Mouse (Mus musculus) CH12.LX (cell line): ENCODE measurements at regions not wholly inside any gene's neighbourhood (a gene's known extent, or its start where the extent isn't known, plus 50 kb on each side); places are given as distances from the start of the nearest gene placed in this dataset.

ENCODE experiments used
- DNase-seq: peaks from one replicate; pipeline ENCODE4 v3.0.0-alpha.2; 2013; ENCODE audit errors: extremely low read depth
- H3K27ac ChIP-seq: 2 replicates; pipeline ENCODE4 v1.5.1; 2012; ENCODE audit warnings: low read depth, mild to moderate bottlenecking, control low read depth, moderate library complexity; ENCODE audit not compliant: insufficient read depth
- H3K27me3 ChIP-seq: replicated peaks from 2 replicates; pipeline ENCODE3; 2012; ENCODE audit warnings: inconsistent platforms
- H3K36me3 ChIP-seq, 2 experiments: replicated peaks in 1 of 2; 2 replicates each; pipeline versions ENCODE3 to v1.6.1; 2012; ENCODE audit warnings: inconsistent platforms in 1 of 2, low read length in 1 of 2, mild to moderate bottlenecking in 1 of 2, mixed read lengths in 1 of 2, moderate library complexity in 1 of 2; ENCODE audit not compliant: control insufficient read depth in 1 of 2, insufficient read depth in 1 of 2
- H3K4me1 ChIP-seq, 2 experiments: 2 replicates each; pipeline ENCODE4 v1.6.1; 2012; ENCODE audit warnings: inconsistent platforms in 1 of 2, moderate library complexity in 1 of 2; ENCODE audit not compliant: insufficient read depth in 2 of 2, control insufficient read depth in 1 of 2
- H3K4me2 ChIP-seq: 2 replicates; pipeline ENCODE4 v1.6.1; 2012; ENCODE audit warnings: low read depth, mild to moderate bottlenecking, control low read depth; ENCODE audit not compliant: poor library complexity, insufficient read depth, severe bottlenecking
- H3K4me3 ChIP-seq, 3 experiments: fragments of 150-350 bp in 1 of 3; sonication (generic) in 1 of 3; replicated peaks in 1 of 3; 2 replicates each; pipeline versions ENCODE3 to v1.5.1; 2011 to 2012; ENCODE audit warnings: low read depth in 2 of 3, low read length in 2 of 3, mild to moderate bottlenecking in 2 of 3, moderate library complexity in 2 of 3, control low read depth in 1 of 3, improper control_type of control experiment in 1 of 3, inconsistent platforms in 1 of 3, mixed read lengths in 1 of 3; ENCODE audit not compliant: poor library complexity in 1 of 3
- H3K79me2 ChIP-seq: replicated peaks from 2 replicates; pipeline ENCODE4 v1.6.1; 2012; ENCODE audit warnings: mild to moderate bottlenecking, moderate library complexity; ENCODE audit not compliant: control insufficient read depth, poor library complexity, insufficient read depth, severe bottlenecking; ENCODE audit errors: extremely low read depth
- H3K9ac ChIP-seq: 2 replicates; pipeline ENCODE4 v1.6.1; 2012; ENCODE audit warnings: low read depth, mild to moderate bottlenecking, control low read depth, moderate library complexity; ENCODE audit not compliant: insufficient read depth
- H3K9me3 ChIP-seq: replicated peaks from 2 replicates; pipeline ENCODE3; 2012; ENCODE audit warnings: low read length, inconsistent platforms, mixed read lengths
- CHD2 ChIP-seq: IDR thresholded peaks from 2 replicates; pipeline ENCODE4 v1.6.1; 2011; ENCODE audit warnings: low read length, improper control_type of control experiment
- CTCF ChIP-seq, 2 experiments: IDR thresholded peaks in 1 of 2; conservative IDR thresholded peaks in 1 of 2; 2 replicates each; pipeline ENCODE4 v1.5.1; 2011 to 2012; ENCODE audit warnings: low read depth in 2 of 2, low read length in 2 of 2, improper control_type of control experiment in 1 of 2, inconsistent platforms in 1 of 2, mild to moderate bottlenecking in 1 of 2, moderate library complexity in 1 of 2
- E2F4 ChIP-seq: IDR thresholded peaks from 2 replicates; pipeline ENCODE4 v1.6.1; 2011; ENCODE audit warnings: low read depth, low read length, improper control_type of control experiment; ENCODE audit not compliant: insufficient replicate concordance
- ELF1 ChIP-seq: IDR thresholded peaks from 2 replicates; pipeline ENCODE4 v1.6.1; 2014; ENCODE audit warnings: low read depth, mild to moderate bottlenecking, inconsistent platforms, low read length, improper control_type of control experiment
- ETS1 ChIP-seq: conservative IDR thresholded peaks from 2 replicates; pipeline ENCODE4 v1.6.1; 2012; ENCODE audit warnings: low read depth, mild to moderate bottlenecking, inconsistent platforms, low read length, improper control_type of control experiment, moderate library complexity
- IRF4 ChIP-seq: IDR thresholded peaks from 2 replicates; pipeline ENCODE4 v1.6.1; 2014; ENCODE audit warnings: low read depth, mild to moderate bottlenecking, inconsistent platforms, low read length, improper control_type of control experiment
- KAT2A ChIP-seq: IDR thresholded peaks from 2 replicates; pipeline ENCODE4 v1.6.1; 2012; ENCODE audit warnings: low read length, improper control_type of control experiment, inconsistent platforms; ENCODE audit not compliant: insufficient replicate concordance
- MAFK ChIP-seq: IDR thresholded peaks from 2 replicates; pipeline ENCODE4 v1.6.1; 2011; ENCODE audit warnings: low read length, improper control_type of control experiment; ENCODE audit not compliant: insufficient replicate concordance
- MAZ ChIP-seq: IDR thresholded peaks from 2 replicates; pipeline ENCODE4 v1.6.1; 2012; ENCODE audit warnings: low read depth, mild to moderate bottlenecking, inconsistent platforms, low read length, improper control_type of control experiment, moderate library complexity
- MEF2A ChIP-seq: IDR thresholded peaks from 2 replicates; pipeline ENCODE4 v1.6.1; 2014; ENCODE audit warnings: low read depth, mild to moderate bottlenecking, inconsistent platforms, low read length, improper control_type of control experiment, borderline replicate concordance
- MYC ChIP-seq: IDR thresholded peaks from 2 replicates; pipeline ENCODE4 v1.6.1; 2011; ENCODE audit warnings: low read depth, mild to moderate bottlenecking, improper control_type of control experiment, low read length
- POLR2A ChIP-seq: IDR thresholded peaks from 2 replicates; pipeline ENCODE4 v1.6.1; 2011; ENCODE audit warnings: low read depth, mild to moderate bottlenecking, improper control_type of control experiment, low read length
- POLR2AphosphoS2 ChIP-seq: IDR thresholded peaks from 2 replicates; pipeline ENCODE4 v1.6.1; 2011; ENCODE audit warnings: low read depth, low read length, improper control_type of control experiment
- RCOR1 ChIP-seq: conservative IDR thresholded peaks from 2 replicates; pipeline ENCODE4 v1.6.1; 2012; ENCODE audit warnings: low read depth, mild to moderate bottlenecking, inconsistent platforms, low read length, improper control_type of control experiment
- SIN3A ChIP-seq: IDR thresholded peaks from 2 replicates; pipeline ENCODE4 v1.6.1; 2012; ENCODE audit warnings: low read length, improper control_type of control experiment, inconsistent platforms
- SMC3 ChIP-seq: IDR thresholded peaks from 2 replicates; pipeline ENCODE4 v1.6.1; 2011; ENCODE audit warnings: low read depth, low read length, improper control_type of control experiment
- TBP ChIP-seq: conservative IDR thresholded peaks from 2 replicates; pipeline ENCODE4 v1.6.1; 2011; ENCODE audit warnings: low read depth, low read length, improper control_type of control experiment
- UBTF ChIP-seq: IDR thresholded peaks from 2 replicates; pipeline ENCODE4 v1.6.1; 2012; ENCODE audit warnings: low read depth, mild to moderate bottlenecking, inconsistent platforms, low read length, improper control_type of control experiment, moderate library complexity
- USF2 ChIP-seq: conservative IDR thresholded peaks from 2 replicates; pipeline ENCODE4 v1.6.1; 2011; ENCODE audit warnings: low read depth, low read length, improper control_type of control experiment
- ZNF384 ChIP-seq: IDR thresholded peaks from 2 replicates; pipeline ENCODE4 v1.6.1; 2012; ENCODE audit warnings: low read depth, low read length, improper control_type of control experiment, inconsistent platforms
- dilution Hi-C: fragments of 300-500 bp; cut with MboI; formaldehyde crosslinking; loops from 2 replicates; pipeline ENCODE4 v1.14.3; 2020; ENCODE audit warnings: low sequenced_read_pairs; ENCODE audit not compliant: extremely low pct_unique_long_range_greater_than_20kb, extremely low pct_ligation_motif_present
- in situ Hi-C: fragments of 300-500 bp; cut with MboI; formaldehyde crosslinking; loops from 3 replicates; pipeline ENCODE4 v1.14.3; 2019; ENCODE audit warnings: low sequenced_read_pairs, low pct_ligation_motif_present, low pct_unique_long_range_greater_than_20kb, mixed read lengths

DNA sequence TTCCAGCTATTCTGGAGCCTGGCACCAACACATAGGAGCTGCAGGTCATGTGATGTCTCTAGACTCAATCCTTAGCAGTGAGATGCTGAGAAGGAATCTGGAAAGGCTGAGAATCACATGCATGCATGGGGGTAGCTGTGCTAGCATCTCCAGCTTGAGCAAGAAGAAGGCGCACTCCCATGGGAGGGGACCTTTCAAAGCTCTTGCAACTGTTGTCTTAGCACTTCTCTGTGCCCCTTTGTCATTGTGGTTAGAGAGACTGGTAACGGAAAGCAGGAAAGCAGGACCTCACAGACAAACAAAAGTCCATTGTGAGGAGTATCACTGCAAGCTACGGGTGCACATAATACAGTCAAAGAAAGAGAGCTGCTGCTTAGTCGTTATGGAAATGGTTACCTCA, 634.5 kb downstream of the Efna5 start:
- no peak overlapping the region for H3K27ac ChIP-seq
- in situ Hi-C loops = no loop called here
- dilution Hi-C loops = no loop called here

DNA sequence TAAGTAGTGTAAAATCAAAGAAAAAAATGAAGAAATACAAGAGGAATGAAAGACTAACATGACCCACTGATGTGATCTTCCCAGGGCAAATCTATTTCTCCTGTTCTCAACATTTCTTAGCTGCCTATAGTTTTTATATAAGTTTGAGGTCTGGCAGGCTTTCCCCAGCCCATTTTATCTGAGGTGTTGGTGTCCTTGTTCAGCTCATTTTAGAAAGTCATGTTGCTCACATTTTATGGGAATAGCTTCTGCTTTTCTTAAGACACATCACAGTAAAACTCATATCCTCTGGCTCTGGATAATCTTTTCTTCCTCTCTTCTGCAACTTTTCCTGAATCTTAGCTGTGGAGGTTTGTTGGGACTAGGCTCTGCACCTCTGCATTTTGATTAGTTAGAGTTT, 650.2 kb downstream of the Efna5 start:
- dilution Hi-C loops = no loop called here
- no peaks in the 10 kb centered on the region for H3K79me2 ChIP-seq

More for the DNA sequence above, 634.5 kb downstream of the Efna5 start:
- no peak for DNase-seq
- H3K27me3 ChIP-seq = no peaks in the 10 kb centered on the region
- peaks cover 16% of the 10 kb centered on the region for H3K9me3 ChIP-seq
- no peak overlapping the region for H3K9ac ChIP-seq
- TF ChIP-seq ETS1 (no peak), SMC3 (no peak), IRF4 (no peak), ZNF384 (no peak), USF2 (no peak), UBTF (no peak), ELF1 (no peak), MAFK (no peak), MYC (no peak), CTCF (conservative IDR thresholded peaks at IDR 0.05 in 1 of 2, IDR thresholded peaks at IDR 0.05 in 1 of 2; ENCODE audit: low read depth in 2 of 2, low read length in 2 of 2) (no peak), SIN3A (no peak)
- H3K4me1 ChIP-seq = no peaks in the 10 kb centered on the region
- H3K36me3 ChIP-seq = no peaks in the 10 kb centered on the region
- H3K79me2 ChIP-seq = no peaks in the 10 kb centered on the region
- H3K4me3 ChIP-seq = no peak overlapping the region
- no peak overlapping the region for H3K4me2 ChIP-seq

More for the DNA sequence above, 650.2 kb downstream of the Efna5 start:
- Histone ChIP-seq H3K27ac (no peak overlapping the region), H3K9me3 (peaks cover 18% of the 10 kb centered on the region)
- TF ChIP-seq MAFK = no peak
- no peak for TF ChIP-seq POLR2A
- TF ChIP-seq RCOR1 = no peak
- no peak for TF ChIP-seq KAT2A
- TF ChIP-seq POLR2AphosphoS2 = no peak
- no peak for TF ChIP-seq E2F4
- no peak for TF ChIP-seq MYC
- TF ChIP-seq TBP = no peak
- TF ChIP-seq SIN3A = no peak
- no peak for TF ChIP-seq USF2
- TF ChIP-seq CHD2 = no peak
- TF ChIP-seq MEF2A = no peak
- TF ChIP-seq MAZ = no peak
- TF ChIP-seq, all 38 proteins: peak for 0
- H3K4me1 ChIP-seq = no peaks in the 10 kb centered on the region
- no peak overlapping the region for H3K9ac ChIP-seq
- in situ Hi-C loops = no loop called here
- no peak for DNase-seq
- no peaks in the 10 kb centered on the region for H3K36me3 ChIP-seq
- H3K27me3 ChIP-seq = no peaks in the 10 kb centered on the region
- no peak overlapping the region for H3K4me3 ChIP-seq
- no peak overlapping the region for H3K4me2 ChIP-seq
